Mouse (Mus musculus) heart, postnatal 36 days (tissue): Measurements from ENCODE around the gene Col4a2. TPM values are rescaled to one million over a fixed set of nuclear protein-coding genes. Genes with fewer than 3 reads are reported as not detected.

Source experiments
- DNase-seq, 2 experiments: peaks; one replicate each; pipeline ENCODE4 v3.0.0; 2021 to 2022
- intact Hi-C: fragments of 180-260 bp; cut with DNase I; formaldehyde crosslinking; loops from one replicate; pipeline ENCODE4 v1.15.1; 2025
- total RNA-seq, 2 experiments: library from RNA; stranded (reverse); gene quantifications; 2 replicates each; pipeline ENCODE4 v1.2.3; 2021

Col4a2 gene
- total RNA-seq, 2 experiments from 2014 or later: 228 to 282 TPM

GRCm38 (mm10) chr8:11321841-11322240 is 9.2 kb downstream of the Col4a2 start:
- DNase-seq: no peak
- intact Hi-C loops: loop anchor here (1.0 kb wide), 1 partner anchor 9 kb away; no protein-coding TSS in a partner anchor

- DNase-seq: no peak
- intact Hi-C loops: loop anchor here (1.0 kb wide), 1 partner anchor 10 kb away; no protein-coding TSS in a partner anchor
These were observed 10.3 kb downstream of the Col4a2 start for GRCm38 (mm10) chr8:11322724-11323585.

- DNase-seq: no peak
- intact Hi-C loops: no loop called here
These were observed 11.1 kb downstream of the Col4a2 start for GRCm38 (mm10) chr8:11323681-11324080.

- intact Hi-C loops: no loop called here
- no peak for DNase-seq
These were observed 12.3 kb downstream of the Col4a2 start for GRCm38 (mm10) chr8:11324801-11325395.

GRCm38 (mm10) chr8:11327298-11327697 is 14.7 kb downstream of the Col4a2 start:
- no peak for DNase-seq
- intact Hi-C loops: no loop called here

- intact Hi-C loops: no loop called here
- no peak for DNase-seq
These were observed 15.3 kb downstream of the Col4a2 start for GRCm38 (mm10) chr8:11327722-11328417.

GRCm38 (mm10) chr8:11331561-11331960 is 19.0 kb downstream of the Col4a2 start:
- intact Hi-C loops: no loop called here
- DNase-seq: peak; percentile 39 to 56

- intact Hi-C loops: no loop called here
- no peak for DNase-seq
These were observed 21.1 kb downstream of the Col4a2 start for GRCm38 (mm10) chr8:11333746-11334145.

- no peak for DNase-seq
These were observed 21.9 kb downstream of the Col4a2 start for GRCm38 (mm10) chr8:11334493-11334892.

GRCm38 (mm10) chr8:11335238-11335637 is 22.6 kb downstream of the Col4a2 start:
- intact Hi-C loops: no loop called here
- DNase-seq: no peak

More at GRCm38 (mm10) chr8:11334493-11334892, 21.9 kb downstream of the Col4a2 start:
- intact Hi-C loops: no loop called here

- DNase-seq: no peak
- intact Hi-C loops: no loop called here
These were observed 23.7 kb downstream of the Col4a2 start for GRCm38 (mm10) chr8:11336346-11336745.

GRCm38 (mm10) chr8:11337642-11338041 is 25.0 kb downstream of the Col4a2 start:
- intact Hi-C loops: loop anchor here (2.0 kb wide), 1 partner anchor 29 kb away; no protein-coding TSS in a partner anchor
- no peak for DNase-seq

- intact Hi-C loops: loop anchor here (2.0 kb wide), 1 partner anchor 28 kb away; no protein-coding TSS in a partner anchor
- DNase-seq: no peak
These were observed 25.9 kb downstream of the Col4a2 start for GRCm38 (mm10) chr8:11338507-11338906.

- intact Hi-C loops: no loop called here
- peak; percentile 51 to 55 for DNase-seq
These were observed 27.9 kb downstream of the Col4a2 start for GRCm38 (mm10) chr8:11340310-11341110.

GRCm38 (mm10) chr8:11341111-11341566 is 28.5 kb downstream of the Col4a2 start:
- intact Hi-C loops: no loop called here
- DNase-seq: no peak

GRCm38 (mm10) chr8:11344459-11344858 is 31.9 kb downstream of the Col4a2 start:
- DNase-seq: no peak
- intact Hi-C loops: no loop called here

- intact Hi-C loops: no loop called here
- DNase-seq: no peak
These were observed 33.6 kb downstream of the Col4a2 start for GRCm38 (mm10) chr8:11346225-11346624.

GRCm38 (mm10) chr8:11347699-11348098 is 35.1 kb downstream of the Col4a2 start:
- intact Hi-C loops: no loop called here

GRCm38 (mm10) chr8:11348622-11349021 is 36.0 kb downstream of the Col4a2 start:
- DNase-seq: peak in 1 of 2 experiments; percentile 55
- intact Hi-C loops: no loop called here

More at GRCm38 (mm10) chr8:11347699-11348098, 35.1 kb downstream of the Col4a2 start:
- DNase-seq: no peak

- no peak for DNase-seq
- intact Hi-C loops: no loop called here
These were observed 38.8 kb downstream of the Col4a2 start for GRCm38 (mm10) chr8:11351355-11351754.
